Mouse (Mus musculus): ENCODE measurements around the gene Slc6a21.
"Not testable (repeated sequence)": the region's sequence is repeated elsewhere in the genome, so short reads cannot be mapped to it uniquely, and the experiment has no call there.

Gene Slc6a21

DNA sequence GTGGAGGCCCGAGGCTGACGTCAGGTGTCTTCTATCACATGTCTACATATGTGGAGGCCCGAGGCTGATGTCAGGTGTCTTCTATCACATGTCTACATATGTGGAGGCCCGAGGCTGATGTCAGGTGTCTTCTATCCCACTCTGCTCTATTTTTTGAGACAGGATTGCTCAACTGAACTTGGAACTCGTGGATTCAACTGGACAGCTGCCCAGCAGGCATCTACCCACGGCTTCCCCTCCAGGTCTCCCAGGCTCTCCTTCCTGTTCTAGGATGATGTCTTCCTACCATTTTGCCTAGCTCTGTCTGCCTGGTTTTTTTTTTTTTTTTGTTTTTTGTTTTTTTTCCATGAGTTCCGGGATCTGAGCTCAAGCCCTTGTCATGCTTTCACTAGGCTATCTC lies 21.5 kb upstream of the Slc6a21 start:
- not testable (repeated sequence) for DNase-seq (ENCODE audit: low spot score in 2 of 2)

DNA sequence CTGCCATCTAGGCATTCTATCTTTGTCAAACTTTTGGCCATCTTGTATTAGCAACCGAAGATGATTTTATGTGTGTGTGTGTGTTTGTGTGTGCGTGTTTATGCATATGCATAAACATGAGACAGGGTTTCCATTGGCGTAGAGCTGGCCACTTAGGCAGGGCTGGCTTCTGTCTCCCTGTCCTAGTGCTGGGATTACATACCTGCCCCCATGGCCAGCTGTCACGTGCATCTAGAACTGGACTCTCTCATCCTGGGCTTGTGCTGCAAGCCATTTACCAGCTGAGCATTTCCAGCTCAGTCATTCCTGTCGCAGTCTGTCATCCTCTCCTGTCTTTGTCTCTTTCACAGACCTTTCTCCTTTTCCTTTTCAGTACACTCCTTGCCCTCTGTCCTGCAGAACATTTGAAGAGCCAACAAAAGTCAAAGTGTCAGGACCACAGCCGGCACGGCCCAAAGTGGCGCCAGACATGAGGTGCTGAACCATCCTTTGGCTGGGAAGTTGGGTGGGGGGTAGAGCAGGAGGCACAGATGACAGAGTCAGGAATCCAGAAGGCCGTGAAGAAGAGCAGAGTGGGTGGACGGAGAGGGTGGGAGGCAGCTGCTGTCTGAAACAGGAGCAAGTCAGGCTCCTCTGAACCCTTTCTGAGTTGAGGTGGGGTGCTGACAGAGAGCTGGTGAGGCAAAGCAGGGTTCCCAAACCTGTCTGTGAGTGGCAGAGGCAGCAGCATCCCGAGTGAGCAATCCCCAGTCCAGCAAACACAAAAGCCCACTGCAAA lies 20.1 kb upstream of the Slc6a21 start:
- no peak for DNase-seq (ENCODE audit: low spot score in 2 of 2)

DNA sequence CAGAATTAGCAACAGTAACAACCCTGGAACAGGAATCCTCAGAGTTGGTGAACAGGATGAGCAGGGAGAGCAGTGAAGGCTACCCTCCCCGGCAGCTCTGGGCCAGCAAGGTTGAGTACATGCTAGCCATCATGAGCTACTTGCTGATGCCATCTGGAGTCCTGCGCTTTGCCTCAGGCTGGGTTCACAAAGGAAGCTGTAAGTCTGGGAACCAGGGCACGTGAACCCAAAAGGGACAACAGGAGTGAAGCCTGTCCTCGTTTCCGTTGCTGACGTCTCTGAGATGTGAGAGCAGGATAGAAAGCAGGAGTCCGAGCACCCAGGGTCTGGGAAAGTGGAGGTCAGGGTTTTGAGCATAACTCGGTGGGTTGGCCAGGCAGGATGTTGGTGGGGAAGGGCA lies 18.0 kb upstream of the Slc6a21 start:
- no peak for DNase-seq (ENCODE audit: low spot score in 2 of 2)

DNA sequence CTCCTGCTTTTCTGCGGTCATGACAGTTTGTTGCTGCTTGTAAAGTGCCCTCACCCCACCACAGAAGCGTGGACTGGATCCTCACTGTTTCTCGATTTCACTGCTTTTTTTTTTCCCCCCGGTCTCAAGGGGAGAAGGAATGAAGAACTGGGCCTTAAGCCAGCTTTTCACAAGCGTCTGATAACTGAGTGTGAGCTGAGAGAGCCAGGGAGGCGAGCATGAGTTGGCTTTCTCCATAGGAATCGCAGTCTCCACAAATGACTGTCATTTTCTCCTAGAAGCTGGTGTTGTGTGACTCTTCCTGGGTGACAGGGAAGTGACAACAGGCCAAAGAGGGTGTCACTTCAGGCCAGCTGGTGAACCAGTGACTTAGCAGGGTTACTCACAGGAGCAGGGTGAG lies 15.0 kb upstream of the Slc6a21 start:
- DNase-seq (ENCODE audit: low spot score in 2 of 2): no peak

DNA sequence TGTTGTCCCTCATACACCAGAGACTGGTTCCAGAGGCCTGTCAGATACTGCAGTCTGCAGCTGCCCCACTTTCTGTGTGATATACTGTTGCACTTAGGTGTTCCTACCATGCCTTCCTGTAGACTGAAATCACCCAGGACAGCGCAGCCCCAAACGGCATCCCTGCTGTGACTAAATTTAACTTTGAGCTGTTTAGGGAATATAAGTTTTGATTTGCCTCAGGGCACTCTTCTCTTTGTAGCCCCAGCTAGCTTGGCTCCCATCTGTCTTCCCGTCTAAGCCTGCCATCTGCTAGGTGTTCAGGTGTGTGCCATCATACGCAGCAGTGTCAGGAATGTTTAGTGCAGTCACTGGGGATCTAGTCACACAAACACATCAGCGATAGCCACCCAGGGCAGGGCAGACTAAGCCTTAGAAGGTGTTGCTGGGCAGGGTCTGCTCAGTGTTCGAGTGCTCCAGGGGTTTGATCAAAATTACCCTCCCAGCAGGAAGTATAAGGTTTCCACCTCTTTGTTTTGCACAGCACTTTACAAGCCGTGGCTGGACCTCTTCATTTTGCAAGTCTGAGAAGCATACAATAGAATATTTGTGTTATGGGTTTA lies 14.2 kb upstream of the Slc6a21 start:
- DNase-seq (ENCODE audit: low spot score in 2 of 2): no peak

DNA sequence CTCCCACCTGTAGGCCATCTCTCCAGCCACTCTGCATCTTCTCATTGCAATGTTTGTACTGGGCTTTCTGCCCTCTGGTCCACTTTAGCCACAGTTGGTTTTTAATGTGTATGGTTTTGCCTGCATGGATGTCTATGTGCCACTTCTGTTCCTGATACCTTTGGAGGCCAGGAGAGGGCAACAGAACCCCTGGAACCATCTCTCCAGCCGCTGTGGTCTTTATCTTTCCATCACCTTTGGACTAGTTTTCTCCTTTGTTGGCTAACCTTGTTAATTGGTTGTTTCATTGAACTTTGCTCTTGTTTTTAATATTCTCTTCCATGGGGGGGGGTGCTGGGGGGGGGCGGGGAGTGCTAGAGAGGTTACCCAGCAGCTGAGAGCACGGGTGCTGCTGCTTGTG lies 13.0 kb upstream of the Slc6a21 start:
- no peak for DNase-seq (ENCODE audit: low spot score in 2 of 2)

DNA sequence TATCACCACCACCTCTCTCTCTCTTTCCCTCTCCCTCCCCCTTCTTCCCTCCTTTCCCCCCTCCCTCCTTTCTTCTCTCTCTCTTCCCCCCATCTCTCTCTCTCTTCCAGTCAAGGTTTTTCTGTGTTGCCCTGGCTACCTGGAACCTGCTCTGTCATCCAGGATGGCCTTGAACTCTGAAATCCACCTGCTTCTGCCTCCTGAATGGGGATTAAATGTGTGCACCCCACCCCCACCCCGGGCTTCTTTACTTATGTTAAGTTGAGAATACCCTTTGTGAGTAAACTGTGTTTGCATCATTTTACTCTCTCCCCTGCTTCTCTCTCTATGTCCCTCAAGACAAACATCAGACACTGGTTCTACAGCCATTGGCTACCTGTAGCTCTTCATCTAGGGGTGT lies 11.8 kb upstream of the Slc6a21 start:
- no peak for DNase-seq (ENCODE audit: low spot score in 2 of 2)

DNA sequence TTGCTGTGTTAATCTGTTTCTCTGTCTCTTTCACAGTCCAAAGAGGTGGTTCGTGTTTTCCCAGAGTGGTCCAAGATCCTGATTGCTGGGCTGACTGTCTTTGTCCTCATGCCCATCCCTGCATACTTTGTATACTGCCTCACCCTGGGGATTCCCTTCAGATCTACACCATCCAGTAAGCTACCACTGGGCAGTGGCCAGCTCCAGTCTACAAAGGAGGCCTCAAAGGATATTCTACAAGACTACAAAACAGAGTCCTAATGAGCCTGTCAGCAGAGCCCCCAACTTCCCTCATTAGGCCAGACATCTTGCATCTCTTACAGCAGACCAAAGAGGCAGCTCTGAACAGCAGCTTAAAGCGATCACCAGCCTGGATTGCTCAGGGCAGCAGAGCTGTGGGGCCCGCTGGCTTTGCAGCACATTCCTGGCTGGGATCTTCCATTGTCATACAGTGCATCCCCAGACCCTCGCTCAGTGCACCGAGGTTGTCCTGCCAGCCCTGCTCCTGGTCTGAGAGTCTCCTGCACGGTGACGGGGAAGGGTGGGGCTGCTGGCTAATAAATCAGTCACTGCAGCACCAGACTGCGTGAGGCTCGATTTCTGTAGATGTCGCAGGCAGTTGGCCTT lies 4.4 kb upstream of the Slc6a21 start:
- DNase-seq (ENCODE audit: low spot score in 2 of 2): no peak

DNA sequence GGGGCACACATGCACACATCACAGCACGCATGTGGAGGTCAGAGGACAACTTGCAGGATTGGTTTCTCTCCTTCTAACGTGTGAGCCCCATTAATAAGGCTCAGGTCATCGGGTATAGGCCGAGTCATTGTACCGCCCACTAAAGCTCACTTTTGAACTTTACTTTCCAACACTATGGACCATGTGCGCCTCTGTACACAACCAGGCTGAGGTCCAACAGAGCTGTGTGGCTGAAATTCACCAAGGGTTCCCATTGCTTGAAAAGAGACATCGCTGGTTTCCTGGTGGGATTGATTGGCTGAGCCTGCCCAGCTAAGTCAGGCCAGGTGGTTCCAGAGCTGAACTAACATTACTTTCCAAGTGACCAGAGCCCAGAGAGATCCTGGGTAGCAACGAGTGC lies 3.6 kb upstream of the Slc6a21 start:
- DNase-seq (ENCODE audit: low spot score in 2 of 2): no peak

DNA sequence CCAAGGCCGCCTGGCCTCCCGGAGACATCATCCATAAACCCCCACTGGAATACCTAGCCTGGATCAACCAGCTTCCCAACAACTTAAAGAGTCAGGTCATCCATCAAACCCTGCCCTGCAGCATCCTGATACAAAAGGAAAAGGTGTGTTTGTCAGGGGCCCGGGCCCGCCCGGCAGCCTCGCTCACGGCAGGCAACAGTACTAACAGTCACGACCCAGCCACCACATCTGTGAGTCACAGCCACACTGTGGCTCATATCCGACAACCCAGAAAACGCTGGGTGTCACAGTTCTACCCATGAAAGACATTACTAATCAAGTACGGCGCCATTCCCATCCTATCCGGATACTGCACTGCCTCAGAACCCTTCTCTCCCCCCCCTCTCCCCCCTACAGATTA lies 9.2 kb downstream of the Slc6a21 start:
- no peak for DNase-seq (ENCODE audit: low spot score in 2 of 2)

DNA sequence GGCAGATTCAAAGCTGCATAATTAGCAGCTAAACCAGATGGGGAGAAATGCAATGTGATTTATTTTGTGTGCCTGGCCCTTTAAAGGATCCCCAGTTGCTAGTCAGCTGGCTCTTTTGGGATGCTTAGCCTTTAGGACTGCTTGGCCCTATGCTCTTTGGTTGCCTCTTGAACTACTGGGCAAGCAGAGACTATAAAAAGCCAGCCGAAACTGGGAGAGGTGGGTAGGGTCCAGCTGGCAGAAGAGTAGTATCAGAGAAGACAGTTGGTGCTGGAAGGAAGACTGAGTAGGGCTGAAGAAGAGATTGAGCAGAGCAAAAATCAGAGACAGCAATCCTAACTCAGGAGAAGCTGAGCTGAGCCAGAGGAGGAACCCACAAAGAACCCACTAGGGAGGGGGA lies 19.3 kb downstream of the Slc6a21 start:
- DNase-seq (ENCODE audit: low spot score in 2 of 2): no peak

DNA sequence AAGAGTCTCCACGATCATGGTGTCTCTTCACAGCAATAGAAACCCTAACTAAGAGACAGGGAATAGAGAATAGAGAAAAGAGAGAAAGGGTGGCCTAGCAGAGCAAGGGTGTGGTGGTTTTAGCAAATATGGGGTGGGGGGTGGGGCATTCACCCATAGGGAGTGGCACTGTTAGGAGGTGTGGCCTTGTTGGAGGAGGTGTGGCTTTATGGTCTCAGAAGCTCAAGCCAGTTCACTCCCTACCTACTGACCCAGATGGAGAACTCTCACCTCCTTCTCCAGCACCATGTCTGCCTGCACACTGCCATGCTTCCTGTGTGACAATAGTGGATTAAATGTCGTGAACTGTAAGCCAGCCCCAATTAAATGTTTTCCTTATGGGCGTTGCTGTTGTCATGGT lies 20.2 kb downstream of the Slc6a21 start:
- DNase-seq (ENCODE audit: low spot score in 2 of 2): no peak

DNA sequence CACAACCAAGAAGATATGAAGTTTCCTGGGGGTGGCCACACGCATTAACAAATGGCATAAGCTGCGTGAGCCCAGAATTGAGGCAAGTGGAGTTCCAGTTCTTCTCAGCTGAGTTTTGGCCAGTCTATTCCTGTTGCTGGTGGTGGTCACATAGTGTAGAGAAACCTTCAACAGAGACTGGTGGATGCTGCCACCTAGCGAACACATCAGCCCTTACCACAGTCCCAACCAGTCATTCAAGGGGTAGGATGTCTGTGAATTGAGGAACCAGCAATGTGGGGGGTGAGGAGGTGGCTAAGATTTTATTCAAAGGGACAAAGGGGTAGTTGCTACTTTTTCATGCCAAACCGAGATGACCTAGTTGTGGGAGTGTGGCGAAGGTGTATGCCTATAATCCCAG lies 22.4 kb downstream of the Slc6a21 start:
- DNase-seq (ENCODE audit: low spot score in 2 of 2): peak; percentile 13 to 77

DNA sequence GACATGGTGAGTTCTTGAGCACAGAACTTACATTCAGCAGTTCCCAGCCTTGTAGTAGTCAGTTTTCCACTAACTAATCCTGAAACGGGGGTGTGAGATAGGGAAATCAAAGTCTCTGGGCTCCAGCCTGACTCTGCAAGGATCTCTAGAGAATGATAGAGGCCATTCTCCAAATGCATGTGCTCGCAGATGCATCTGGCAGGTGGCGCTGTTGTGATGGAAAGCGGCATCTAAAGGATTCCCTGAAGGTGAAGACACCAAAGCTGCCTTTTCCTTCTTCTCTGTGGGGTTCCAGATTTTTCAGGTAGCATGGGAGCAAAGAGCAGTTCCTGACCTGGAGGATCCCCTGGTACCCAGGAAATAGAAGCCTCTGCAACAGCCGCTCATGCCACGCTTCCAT lies 23.0 kb downstream of the Slc6a21 start:
- peak; percentile 16 to 59 for DNase-seq (ENCODE audit: low spot score in 2 of 2)

DNA sequence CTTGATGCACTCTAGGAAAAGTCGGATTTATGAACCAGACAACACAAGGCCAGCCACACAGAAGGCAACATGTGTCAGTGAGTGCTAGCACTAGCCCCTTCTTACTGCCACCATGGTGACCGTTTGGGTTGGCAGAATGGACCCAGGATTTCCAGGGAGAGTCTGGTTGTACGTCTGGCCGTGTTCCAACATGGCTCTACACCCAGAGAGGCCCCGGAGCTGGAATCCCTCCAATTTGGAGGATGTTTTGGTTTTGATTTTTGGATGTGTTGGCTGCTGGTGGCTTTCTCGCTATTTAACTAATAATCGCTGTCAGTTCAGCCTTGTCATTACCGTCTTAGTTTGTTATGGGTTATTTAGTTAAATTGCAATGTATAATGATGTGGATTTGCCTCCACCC lies 25.3 kb downstream of the Slc6a21 start:
- no peak for DNase-seq (ENCODE audit: low spot score in 2 of 2)

DNA sequence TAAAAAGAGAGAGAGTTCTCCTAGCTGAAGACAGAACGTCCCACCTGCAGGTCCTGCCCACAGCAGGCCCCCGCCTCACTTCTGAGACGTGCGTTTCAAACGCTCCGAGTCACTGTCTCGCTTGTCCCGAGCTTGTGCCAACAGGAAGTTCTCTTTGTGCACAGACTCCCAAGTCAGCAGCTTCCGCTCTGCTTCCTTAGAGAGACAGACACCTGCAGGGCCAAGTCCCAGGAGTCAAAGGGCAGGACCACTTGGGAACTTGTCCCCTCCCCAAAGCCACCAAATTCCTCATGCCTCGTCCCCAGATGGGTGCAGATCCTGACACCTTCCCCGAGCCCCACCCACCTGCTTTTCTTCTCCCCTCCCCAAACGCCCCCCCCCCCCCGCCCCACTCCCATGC lies 27.6 kb downstream of the Slc6a21 start:
- DNase-seq (ENCODE audit: low spot score in 2 of 2): no peak

DNA sequence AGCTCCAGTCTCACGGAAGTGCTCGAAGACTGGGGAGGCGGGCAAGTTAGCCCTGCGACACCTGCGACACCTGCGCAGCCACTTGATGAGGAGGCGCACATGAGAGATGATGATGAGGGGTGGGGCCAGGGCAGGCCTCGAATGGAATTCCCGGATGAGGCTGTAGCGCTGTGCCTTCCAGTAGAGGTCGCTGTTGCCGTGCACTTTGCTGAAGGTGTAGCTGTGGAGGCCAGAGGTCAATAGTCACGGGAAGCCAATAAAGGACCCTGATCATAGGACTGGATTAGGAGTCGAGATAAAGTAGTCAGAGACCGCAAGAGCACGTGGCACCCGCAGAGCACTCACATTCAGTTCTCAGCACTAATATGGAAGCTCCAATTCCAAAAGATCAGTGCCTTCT lies 28.0 kb downstream of the Slc6a21 start:
- peak; percentile 14 to 68 for DNase-seq (ENCODE audit: low spot score in 2 of 2)

DNA sequence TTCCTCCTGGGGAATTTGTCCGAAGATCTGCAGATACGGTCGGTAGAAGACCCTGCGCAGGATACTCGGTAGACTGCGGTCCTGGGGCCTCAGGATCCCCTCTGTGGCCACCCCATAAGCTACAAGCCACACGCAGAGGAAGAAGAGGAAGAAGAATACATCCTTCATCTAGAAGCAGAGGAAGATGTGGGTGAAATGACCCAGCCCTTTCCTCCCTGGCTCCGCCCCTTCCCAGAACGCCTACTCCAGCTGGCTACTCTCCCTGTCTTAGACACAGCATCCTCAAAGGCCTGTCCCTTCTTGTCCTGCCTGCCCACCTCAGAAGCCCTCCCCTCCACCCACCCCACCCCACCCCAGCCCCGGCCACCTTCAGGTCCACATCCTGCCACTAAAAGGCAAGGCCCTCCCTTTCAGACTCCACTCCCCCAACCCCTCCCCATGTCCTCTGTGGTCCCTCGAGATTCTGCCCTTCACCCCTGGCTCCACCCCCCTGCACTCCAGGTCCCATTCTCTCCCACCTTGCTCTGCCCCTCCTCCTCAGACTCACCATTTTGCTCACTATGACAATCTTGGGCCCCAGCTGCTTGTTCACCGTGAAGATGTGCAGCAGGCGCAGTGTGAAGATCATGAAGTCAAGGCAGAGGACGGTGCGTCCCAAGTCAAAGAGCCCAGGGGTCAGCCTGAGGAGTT lies 31.4 kb downstream of the Slc6a21 start:
- no peak for DNase-seq (ENCODE audit: low spot score in 2 of 2)

DNA sequence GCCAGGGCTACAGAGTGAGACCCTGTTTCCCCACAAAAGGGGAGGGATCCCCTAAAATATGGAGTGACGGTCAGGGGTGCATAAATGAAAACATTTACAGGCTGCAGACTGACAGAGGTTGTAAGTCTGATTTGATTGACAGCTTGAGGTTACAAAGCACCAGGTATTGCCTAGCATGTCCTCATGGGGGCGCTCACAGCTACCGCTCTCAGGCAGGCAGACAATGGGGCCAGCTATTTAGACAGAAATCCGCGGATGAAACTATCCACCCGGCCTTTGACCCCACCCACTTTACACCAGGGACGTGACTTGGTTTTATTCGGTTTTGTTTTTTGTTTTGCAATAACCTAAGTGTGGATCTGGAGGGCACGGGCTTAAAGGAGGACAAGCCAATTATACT lies 32.1 kb downstream of the Slc6a21 start:
- DNase-seq (ENCODE audit: low spot score in 2 of 2): peak in 1 of 2 experiments; percentile 73

DNA sequence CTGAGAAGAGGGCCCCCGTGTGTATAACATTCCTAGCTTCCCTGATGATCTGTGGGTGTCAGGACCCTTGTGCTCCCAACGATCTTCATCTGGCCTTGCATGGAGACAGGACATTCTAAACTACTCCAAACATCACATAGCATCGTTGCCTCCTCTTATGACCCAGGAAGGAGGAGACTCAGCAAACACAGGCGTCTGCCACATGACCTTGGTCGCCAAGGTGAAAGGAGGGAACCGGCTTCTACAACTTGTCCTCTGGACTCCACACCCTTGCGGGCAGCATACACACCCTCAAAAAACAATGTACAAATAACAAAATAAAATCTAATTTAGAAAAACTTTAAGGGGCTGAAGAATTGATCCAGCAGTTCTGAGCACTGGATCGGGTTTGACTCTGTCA lies 34.7 kb downstream of the Slc6a21 start:
- no peak for DNase-seq (ENCODE audit: low spot score in 2 of 2)

DNA sequence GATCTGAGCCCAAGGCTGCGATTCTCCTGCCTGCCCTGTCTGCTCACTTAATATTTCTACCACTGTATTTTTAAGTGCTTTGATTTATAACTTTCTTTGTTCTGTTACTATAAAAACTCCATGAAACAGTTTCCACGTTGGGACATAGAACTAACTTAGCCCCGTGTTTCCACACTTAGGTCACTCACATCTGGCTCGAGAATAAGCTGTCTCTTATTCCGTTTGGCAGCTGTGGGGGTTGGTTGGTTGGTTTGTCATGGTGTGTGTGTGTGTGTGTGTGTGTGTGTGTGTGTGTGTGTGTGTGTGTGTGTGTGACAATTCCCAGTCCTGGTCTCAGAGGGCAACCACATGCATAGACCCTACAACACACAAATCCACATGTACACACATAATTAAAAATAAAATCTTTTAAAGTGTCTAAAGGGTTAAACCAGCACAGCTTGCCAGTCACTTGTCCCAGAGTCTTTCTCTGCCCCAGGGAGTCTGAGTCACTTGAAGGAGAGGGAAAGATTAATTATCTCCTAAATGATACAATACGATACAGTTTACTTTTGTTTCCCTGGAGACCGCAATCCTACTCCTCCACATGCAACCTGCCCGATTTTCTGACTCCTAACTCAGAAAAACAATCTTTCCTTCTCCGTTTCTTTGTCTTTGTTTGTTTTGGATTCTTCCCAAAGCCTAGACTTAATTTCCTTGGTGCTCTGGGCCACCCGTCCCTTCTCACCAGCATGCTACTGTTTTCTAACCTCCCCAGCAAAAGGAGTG lies 35.6 kb downstream of the Slc6a21 start:
- DNase-seq (ENCODE audit: low spot score in 2 of 2): no peak

DNA sequence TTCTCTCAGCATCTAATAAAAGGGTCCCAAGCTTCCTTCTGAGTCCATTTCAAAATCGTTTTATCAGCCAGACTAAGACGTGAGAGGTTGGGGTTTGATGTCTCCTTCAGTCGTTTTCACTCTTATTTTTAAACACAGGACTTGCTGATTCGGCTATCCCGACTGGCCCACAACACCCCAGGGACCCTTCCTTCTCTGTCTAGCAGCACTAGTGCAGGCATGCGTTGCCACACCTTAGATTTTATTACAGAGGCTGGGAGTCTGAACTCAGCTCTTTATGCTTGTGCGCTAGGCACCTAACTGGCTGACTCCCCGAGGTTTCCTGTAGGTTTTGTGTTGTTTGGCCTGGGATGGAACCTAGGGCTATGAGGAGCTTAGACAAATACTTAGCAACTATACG lies 36.2 kb downstream of the Slc6a21 start:
- no peak for DNase-seq (ENCODE audit: low spot score in 2 of 2)
